8 mouse cellular contexts compared by ENCODE assay signal in genomic region chr11:57475119-57475518, GRCm38 (mm10). TPM values are rescaled to one million over a fixed set of nuclear protein-coding genes. Genes with fewer than 3 reads are reported as not detected.
DNase-seq lines count a peak whose midpoint lies in the region; TF ChIP-seq lines count a peak whose summit lies in the region.

No protein-coding gene starts in this region.

- 0 out of 2 replicates have a peak, but pooled peaks cover 2% of the 10 kb centered on the region for H3K36me3 ChIP-seq in spleen, adult 2 months (ENCODE audit: control insufficient read depth, insufficient read depth, low read length)

- H3K4me3 ChIP-seq in spleen, adult 2 months (ENCODE audit: extremely low read depth, insufficient read depth, insufficient read length), result no peak overlapping the region

- TF ChIP-seq POLR2A in spleen, adult 2 months (IDR thresholded peaks at IDR 0.05; ENCODE audit: low read depth, low read length), result no peak

- DNase-seq in gastrocnemius, adult 18-20 months (ENCODE audit: low spot score), result peak; percentile 17
- no peak for DNase-seq in gastrocnemius, adult 8-10 months (ENCODE audit: low spot score in 2 of 2)
- peak in 1 of 2 experiments; percentile 23 for DNase-seq in spleen, adult 2 months (ENCODE audit: low read depth in 1 of 2, low spot score in 2 of 2)
- DNase-seq in spleen, postnatal 36 days (ENCODE audit: low spot score in 2 of 2), result no peak
- DNase-seq in c-Kit-negative CD71-positive TER-119-positive erythroid progenitor cells, embryonic 14.5 days (ENCODE audit: low read depth, low spot score), result peak; percentile 5
- DNase-seq in kidney, postnatal 10 days, result peak; percentile 70
- peak; percentile 57 for DNase-seq in lung, postnatal 10 days
- peak; percentile 47 for DNase-seq in thymus, postnatal 14 days

- no peaks in the 10 kb centered on the region for H3K27me3 ChIP-seq in spleen, adult 2 months (ENCODE audit: control insufficient read depth, insufficient read depth, low read length)

- H3K27ac ChIP-seq in spleen, adult 2 months (ENCODE audit: insufficient read depth, low read length), result no peak overlapping the region

- peak; percentile 40; the same call in 1 of the 2 replicates for TF ChIP-seq CTCF in spleen, adult 2 months (IDR thresholded peaks at IDR 0.05; ENCODE audit: extremely low read depth, insufficient read depth, insufficient read length, insufficient replicate concordance)

- WGBS in spleen, adult 2 months, result 47% methylated on average over 6 of the region's 6 CpGs

- no peaks in the 10 kb centered on the region for H3K4me1 ChIP-seq in spleen, adult 2 months (ENCODE audit: control insufficient read depth, insufficient read depth, insufficient read length)

RNA-seq across cellular contexts. Expression of gene Fam114a2, which starts 43.3 kb away (rescaled TPM):
- total RNA-seq in gastrocnemius, adult 18-20 months (2021), result 10 to 100 TPM; 47.5 to 50.2 TPM
- total RNA-seq in gastrocnemius, adult 8-10 months (2022), result 10 to 100 TPM; 46.4 to 56.4 (median 54.1) TPM
- 16.3 and 16.6 TPM in 2 replicates for polyA plus RNA-seq in spleen, adult 2 months (2012; rRNA removed)

RNA-seq across cellular contexts. Expression of gene Mfap3, which starts 43.3 kb away (rescaled TPM):
- total RNA-seq in gastrocnemius, adult 18-20 months (2021), result 1 to 10 TPM; 7.0 to 8.3 TPM
- total RNA-seq in gastrocnemius, adult 8-10 months (2022), result 10 to 100 TPM in 1 of 4 experiments, 1 to 10 TPM in 3; 6.1 to 11.0 (median 8.3) TPM
- 9.9 and 10.4 TPM in 2 replicates for polyA plus RNA-seq in spleen, adult 2 months (2012; rRNA removed)

Comparison
In these comparisons a context has a peak if more than half of its experiments do, and no peak if none do; other contexts are left out.
1. DNase-seq: peak in gastrocnemius, adult 18-20 months (single experiment), c-Kit-negative CD71-positive TER-119-positive erythroid progenitor cells, embryonic 14.5 days (single experiment), kidney, postnatal 10 days (single experiment), lung, postnatal 10 days (single experiment) and thymus, postnatal 14 days (single experiment); none in gastrocnemius, adult 8-10 months (0 of 2) and spleen, postnatal 36 days (0 of 2).